Mouse (Mus musculus): ENCODE results near the gene Tgfbr3.

The Tgfbr3 gene

DNA sequence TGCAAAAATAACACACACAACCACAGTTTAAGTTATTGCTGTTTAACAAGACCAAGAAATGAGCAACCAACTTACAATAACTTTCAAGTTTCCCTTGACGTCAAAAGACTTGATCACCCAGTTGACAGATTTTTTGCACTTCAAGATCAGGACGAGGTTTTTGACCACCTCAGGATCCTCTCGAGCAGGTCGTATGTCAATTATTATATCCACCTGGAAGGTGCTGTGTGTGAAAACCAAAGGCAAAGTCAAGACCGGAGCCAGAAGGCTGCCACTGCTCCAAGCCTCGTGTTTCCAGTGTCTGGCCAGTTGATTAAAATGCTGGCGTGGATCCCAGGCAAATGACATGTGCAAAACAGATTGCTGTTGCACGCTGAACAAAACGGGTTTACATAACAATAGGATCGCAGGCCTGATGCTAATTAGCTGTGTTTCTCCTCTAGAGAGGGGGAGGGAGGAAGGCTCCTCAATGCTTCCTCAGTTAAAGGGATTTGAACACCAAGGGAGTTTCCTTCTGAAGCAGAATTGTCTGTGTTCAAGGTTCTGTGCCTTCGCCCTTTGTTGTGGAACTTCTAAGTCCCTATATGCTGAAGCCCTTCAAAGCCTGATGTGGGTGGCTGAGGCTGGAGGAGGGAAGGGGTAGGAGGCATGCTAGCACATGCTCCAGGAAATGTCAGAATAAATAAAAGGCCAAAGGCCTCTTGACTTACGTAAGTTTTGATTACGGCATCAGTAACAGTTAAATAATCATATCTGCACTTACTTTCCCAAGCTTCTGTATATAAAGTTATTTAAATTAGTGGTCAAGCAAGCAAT lies 141.3 kb downstream of the Tgfbr3 start:
- no peak for DNase-seq (ENCODE audit: low read depth, low spot score)

DNA sequence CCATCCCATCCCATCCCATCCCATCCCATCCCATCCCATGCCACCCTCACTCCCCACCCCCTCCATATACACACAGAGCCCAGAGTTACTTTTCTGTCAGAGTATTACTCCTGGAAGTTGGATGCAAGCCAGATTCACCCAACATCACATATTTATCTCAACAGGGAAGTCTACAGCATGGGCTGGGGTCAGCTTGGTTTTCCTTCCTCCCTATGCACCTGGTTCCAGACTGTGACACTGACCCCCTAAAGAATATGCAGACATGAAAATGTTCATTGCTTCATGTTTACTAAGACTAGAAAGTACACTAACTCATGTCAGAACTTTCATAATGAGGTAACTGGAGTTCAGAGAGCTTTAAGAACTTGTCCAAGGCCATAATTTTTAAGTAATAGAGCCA lies 142.0 kb downstream of the Tgfbr3 start:
- no peak for DNase-seq (ENCODE audit: low read depth, low spot score)

DNA sequence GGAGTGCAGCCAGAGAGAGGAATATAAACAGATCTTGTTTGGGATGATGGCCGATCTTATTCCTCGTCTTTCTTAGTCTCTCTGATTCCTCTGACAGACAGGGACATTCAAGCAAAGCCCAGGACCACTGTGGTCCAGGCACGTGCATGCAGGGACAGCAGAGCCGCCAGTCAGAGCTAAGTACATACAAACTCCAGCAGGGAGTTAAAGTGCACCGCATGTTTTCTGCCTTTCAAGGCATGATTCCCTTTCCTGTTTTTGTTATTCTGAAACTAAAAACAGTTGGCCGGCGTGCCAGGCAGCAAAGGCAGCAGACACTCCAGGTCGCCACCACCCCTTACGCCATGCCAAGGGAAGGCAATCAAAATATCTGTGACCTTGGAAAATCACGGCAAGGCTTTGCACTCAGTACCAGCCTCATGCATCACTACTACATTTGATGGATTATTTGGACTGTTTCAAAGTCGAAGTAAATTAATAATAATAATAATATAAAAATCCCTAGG lies 143.3 kb downstream of the Tgfbr3 start:
- no peak for DNase-seq (ENCODE audit: low read depth, low spot score)

DNA sequence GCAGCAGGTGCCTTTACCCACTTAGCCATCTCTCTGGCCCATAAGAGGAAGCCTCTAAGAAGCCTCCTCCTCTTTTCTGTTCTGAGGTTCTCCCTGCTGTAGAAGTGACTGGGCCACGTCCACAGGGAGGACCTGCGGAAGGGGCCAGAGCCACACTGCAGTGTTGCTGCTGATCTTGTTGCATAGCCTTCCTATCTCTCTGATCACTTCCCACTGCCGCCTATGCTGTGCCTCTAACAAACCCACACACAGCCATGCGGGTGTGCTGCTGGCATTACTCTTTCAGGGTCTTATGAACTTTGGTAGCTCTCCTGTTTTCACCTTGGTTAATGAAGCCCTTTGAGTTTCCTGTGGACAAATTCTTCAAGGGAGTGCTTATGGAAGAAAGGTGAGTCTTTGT lies 144.3 kb downstream of the Tgfbr3 start:
- DNase-seq (ENCODE audit: low read depth, low spot score), result no peak

DNA sequence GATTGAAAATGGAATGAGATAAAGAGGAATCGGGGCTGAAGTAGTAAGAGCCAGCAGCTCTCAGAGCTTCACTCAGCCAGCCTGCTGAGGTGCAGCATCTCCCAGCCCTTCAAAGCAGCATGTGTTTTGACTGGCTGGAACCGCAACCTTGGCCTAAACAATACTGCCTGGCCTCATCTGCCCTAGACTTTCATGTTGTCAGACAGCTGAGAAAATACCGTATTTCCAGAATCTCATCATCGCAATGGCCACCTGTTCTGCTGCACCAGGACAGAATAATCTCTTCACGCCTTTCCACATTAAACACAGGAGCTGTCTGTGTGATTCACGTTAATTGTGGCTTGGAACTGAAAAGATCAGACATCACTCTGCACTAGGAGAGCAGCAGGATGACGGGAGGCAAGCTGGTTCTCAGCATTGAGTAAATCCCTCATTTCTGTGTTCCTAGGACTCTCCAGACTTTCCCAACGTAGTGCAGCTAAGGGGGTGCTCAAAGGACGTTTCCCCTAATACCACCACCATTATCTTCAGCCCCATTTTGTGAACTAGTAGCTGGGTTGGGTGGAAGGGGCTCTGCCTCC lies 145.1 kb downstream of the Tgfbr3 start:
- no peak for DNase-seq (ENCODE audit: low read depth, low spot score)

DNA sequence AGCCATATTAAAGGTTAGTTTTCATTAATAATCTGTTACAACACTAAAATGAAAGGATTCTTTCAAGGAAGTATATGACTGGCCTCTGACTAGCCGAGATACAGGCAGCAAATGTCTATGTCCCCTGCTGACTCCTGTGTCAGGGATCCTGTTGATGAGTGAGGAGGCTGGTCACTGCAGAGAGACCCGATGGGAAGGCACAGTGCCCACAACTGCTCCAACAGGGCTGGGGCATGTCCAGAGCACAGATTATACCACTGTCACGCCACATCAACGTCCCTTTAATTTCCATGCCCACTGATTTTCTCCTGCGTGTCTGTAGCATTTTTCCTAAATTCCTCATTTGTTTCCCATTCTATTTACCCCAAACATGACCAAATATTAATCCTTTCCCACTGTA lies 146.0 kb downstream of the Tgfbr3 start:
- DNase-seq (ENCODE audit: low read depth, low spot score), result no peak

DNA sequence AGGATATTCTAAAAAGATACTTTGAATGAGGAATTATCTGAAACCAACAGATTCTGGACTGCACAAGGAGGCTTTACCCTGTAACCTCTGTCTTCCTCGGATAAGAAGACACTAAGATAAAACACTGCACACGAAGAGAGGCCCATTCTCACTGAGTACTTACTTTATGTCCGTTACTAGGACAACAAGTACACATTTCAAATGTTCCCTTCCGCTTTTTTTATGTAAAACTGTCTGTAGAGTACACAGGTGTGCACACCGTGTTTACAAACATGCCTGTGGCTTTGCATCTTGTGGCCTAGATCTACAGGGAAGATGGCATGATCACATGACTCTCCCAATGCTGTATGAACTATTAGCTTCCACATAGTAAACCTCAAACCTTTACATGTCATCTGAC lies 146.6 kb downstream of the Tgfbr3 start:
- DNase-seq (ENCODE audit: low read depth, low spot score), result no peak

DNA sequence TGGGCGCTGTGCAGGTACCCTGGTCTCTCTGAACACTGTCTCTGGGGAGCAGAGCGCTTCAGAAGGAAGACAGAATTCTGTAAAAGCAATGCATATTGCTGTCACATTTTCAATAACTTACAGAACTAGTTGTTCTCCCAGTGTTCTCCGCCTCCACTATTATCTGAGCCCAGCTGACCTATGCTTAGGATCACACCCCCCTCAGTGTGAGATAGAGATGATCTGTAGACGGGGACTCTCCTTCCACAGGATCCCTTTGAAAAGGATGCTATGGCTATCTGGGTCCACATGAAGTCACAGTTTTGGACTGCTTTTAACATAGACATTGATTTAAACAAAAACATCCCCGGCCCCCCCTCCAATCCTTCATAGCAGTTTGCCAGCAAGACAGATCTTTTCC lies 148.1 kb downstream of the Tgfbr3 start:
- no peak for DNase-seq (ENCODE audit: low read depth, low spot score)

DNA sequence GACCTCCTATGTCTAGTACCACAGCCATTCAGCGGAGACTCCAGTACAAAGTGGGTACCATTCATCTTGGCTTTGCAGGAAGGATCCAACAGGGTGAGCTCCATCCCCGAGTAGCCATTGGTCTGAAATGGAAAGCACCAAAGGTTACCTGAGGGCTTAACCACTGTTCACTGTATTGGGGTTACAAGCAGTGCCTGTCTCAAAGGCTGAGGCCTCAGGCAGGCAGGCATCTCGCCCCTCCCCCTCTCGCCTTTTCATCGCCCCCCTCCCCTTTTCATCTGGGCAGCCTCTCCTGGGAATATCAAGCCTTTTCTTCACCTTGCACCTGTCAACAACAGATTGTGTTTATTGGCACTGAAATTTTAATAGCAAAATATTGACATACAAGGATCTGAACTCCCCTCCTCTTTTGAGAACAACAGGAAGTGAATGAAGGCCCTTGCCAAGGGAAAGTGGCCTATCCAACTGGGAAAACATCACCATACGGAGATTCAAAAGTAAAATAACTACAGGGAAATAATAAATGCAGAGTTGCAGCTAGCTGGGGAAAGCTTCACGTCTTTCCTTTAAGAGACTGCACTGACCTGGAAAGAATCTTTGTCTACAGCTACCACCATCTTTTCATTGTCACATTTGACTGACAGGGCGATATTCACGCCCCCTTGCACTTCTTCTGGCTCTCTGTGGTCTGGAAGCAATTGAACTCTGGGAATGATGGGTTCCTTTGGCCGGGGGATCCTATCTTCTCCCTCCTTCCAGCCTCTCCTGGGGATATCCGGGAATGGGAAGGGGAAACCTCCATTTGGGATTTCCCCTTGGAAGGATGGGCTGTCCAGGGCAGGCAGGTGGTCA lies 149.4 kb downstream of the Tgfbr3 start:
- no peak for DNase-seq (ENCODE audit: low read depth, low spot score)

DNA sequence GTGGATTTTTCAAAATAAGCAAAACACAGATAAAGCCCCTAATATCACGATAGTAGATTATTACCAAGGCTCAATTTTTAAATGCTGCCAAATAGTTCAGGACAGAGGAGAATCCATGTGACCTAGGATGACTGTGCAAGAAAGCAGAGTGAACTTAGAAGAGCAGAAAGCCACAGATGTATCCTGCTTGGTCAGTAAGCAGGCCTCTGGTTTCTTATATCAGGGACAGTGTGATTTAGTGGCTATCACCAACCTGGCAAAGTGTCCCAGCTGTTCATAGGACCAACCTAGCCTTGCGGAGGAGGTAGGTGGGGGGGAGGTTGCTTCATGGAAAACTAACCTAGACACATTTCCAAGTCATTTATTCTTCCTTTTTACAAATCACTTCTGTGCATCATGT lies 156.1 kb downstream of the Tgfbr3 start:
- no peak for DNase-seq (ENCODE audit: low read depth, low spot score)

DNA sequence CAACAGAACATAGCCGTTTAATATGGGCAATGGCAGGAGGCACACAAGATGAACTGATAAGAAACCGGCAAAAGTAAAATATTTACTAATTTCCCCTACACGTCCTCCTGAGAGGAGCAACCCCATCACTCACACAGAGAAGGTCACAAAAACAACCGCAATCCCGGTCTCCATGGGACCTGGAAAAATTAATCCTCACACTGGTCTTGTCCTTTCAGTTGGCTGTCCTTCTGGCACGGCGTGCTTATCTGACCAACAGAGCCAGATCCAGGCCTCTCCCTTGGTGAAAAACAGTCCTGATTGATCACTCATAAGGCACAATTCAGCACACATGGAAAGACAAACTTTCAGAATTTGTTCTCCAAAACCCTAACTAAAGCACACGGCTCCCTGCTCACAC lies 157.2 kb downstream of the Tgfbr3 start:
- DNase-seq (ENCODE audit: low read depth, low spot score), result no peak

DNA sequence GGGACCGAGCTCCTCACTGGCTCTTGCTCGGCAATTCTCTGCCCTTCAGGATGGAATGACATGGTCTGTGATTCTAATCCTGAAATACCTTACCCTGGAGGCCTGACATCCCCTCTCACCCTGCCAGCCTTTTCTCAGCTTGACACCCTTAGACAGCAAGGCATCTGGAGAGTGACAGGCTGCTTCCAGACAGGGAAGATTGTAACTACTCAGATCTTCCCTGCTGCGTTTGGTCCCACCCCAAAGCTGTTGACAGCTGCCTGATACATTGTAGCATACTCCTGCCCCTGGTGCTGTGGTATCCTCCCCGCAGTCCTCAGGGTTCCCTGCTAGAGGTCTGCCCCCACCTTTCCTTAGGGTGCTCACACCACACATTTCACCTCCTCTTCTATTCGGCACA lies 160.1 kb downstream of the Tgfbr3 start:
- DNase-seq (ENCODE audit: low read depth, low spot score), result no peak

DNA sequence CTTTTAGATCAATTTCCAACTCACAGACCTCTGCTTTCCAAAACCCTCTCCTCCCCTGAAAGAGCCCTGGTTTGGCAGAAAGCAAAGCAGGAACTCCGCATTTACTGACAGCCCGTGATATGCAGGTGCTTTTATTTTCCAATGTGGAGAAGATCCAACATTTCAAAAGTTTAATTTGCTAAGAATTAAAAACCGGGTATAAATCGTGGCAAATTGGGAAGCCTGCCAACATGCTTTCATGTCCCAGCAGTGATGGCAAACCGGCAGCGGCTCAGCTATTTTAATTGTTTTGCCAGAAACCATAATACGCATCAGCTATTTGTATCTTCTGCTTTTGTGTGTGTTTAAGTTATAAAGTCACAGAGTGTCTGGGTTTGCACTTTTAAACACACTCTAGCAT lies 162.9 kb downstream of the Tgfbr3 start:
- no peak for DNase-seq (ENCODE audit: low read depth, low spot score)

DNA sequence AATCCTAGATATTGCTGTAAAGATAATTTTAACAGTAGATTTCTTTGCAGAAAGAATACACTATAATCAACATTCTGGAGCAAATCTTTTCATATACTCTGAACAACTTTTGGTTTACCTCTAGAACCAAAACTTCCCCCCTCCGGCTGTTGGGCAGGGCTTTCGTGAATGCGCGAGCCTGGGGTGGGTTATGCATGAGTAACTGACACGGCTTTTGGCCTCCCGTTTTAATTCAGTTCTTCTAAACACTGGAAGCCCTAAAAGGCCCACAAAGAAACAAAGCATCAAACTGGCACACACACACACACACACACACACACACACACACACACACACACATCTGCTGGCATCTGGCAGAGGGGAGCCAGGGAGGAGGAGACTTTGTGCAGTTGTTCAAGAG lies 164.3 kb downstream of the Tgfbr3 start:
- no peak for DNase-seq (ENCODE audit: low read depth, low spot score)

DNA sequence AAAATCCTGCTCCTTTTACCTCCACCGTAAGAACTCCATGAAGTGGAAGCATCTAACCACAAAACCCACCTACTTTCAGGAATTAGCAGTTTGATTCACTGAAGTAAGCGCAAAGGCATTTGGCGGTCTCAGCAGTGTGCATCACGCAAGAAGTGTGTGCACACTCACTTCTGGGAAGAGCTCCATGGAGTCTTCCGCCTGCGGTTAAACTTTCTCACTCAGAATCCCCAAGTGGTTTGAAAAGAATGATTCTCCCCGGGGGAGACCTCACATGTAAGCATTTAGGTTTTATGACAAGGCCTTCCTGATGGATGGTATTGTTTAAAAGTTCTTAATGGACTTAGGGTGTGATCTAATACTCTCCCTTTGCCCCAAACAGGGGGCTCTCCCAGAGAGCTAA lies 164.9 kb downstream of the Tgfbr3 start:
- no peak for DNase-seq (ENCODE audit: low read depth, low spot score)

DNA sequence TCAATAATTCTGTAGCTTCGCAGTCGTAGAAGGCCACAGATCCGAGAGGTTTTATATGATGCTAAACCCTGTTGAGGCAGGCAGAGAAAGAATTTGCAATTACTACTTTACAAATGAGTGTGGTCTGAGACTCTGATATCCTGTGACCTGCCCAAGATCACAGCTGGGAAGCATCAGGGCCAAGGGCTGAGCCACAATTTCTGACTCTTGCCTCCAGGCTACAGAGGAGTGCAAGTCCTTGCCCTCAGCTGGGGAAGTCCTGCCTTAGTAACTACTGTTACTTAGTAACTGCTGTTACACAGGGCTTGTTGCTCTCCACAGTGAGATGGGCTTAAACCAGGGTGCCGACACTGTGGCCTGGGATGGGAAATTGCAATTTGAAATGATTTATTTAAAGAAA lies 166.8 kb downstream of the Tgfbr3 start:
- no peak for DNase-seq (ENCODE audit: low read depth, low spot score)

DNA sequence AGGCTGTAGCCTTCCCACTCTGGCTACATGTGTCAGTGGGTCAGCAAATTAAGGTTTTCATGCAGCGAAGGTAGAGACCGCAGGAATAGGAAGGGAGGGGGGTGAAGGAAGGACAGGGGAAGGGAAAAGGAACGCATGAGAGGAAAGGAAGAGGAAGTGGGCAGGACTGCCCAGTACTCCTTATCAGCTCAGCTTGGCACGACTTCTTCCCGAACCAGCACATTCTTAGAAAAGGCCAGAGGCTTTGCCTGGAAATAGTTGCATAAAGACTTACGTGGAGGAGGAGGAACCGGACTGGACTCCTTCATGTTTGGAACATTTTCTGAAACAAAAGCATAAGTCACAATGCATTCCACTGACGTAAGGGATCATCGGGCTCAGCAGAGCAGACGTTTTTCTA lies 168.3 kb downstream of the Tgfbr3 start:
- DNase-seq (ENCODE audit: low read depth, low spot score), result no peak

DNA sequence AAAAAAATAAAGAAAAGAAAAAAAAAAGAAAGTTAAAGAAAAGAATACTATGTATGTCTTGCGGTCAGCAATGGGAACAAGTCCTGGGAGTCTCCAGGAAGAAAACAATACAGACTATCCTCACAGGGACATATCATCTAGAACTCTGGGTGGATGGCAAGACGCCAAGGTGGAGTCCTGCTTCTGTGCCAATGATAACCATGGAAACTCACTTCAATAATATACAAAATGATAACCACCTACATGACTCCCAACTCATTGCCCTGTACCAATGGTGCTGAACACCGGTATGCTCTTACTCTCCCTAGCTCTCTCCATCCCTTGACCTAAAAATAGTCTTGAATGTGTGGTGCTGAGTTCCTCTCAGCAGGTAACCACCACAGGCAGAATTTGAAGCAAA lies 168.8 kb downstream of the Tgfbr3 start:
- DNase-seq (ENCODE audit: low read depth, low spot score), result no peak

DNA sequence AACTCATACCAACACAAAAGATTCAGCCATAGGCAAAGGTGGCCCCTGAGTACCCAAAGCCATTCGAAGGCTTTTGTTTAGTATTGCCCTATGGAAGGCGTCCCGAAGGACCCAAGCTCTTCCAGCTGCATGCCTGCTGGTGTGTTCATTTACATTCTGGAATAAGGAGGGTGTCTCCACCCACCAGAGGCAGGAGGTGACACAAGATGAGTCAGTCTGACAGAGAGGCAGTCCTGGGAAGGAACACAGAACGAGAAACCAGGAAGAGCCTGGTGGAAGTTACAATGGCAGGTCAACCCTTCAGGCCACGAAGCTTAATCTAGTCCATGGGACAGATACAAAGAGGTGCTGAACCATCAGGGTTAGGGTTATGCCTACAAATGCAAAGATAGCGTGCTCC lies 169.5 kb downstream of the Tgfbr3 start:
- no peak for DNase-seq (ENCODE audit: low read depth, low spot score)

DNA sequence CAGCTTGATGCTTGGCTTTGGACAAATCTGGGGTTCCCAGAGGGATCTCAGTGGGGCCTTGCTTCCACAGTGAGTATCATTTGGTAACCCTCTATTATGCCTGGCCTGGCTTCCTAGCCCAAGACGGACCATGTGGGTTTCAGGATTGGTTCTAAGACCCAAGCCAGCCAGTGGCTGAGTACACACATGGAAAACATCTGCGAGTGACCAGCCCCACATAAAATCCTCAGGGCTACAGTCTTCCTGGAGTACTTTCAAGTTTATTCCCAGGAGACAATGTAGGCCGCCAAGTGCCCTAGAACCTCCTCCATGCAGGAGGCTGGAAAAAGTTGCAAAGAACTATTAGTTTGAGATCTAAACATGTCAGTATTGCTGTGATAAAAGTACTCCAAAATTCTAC lies 172.6 kb downstream of the Tgfbr3 start:
- DNase-seq (ENCODE audit: low read depth, low spot score), result no peak

DNA sequence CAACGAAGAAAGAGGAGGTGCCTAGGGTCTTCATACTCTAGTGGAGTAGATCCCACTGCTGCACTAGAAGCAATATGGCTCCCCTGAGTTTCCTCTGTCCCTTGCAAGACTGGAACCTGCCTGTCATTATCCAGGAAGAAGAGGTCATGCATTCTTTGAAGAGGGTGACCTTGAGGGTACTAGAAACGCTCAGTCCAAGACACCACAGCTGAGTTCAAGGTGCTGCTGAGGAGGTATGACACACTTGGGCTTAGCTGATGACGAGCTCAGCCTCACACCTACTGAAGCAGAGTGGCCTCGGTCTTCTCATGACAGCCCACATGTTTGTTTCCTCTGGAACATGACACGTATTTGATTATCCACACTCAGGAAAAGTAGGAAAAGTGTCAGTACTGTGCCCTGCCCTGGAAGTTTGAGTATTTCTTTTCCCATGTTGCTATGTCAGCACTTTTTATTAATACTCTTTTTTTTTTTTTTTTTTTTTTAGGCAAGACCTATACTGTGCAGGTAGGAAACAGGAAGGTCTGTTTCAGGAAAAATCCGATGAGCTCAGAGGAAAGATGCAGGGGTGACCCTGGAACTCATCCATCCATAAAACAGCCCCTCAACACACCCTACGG lies 176.7 kb downstream of the Tgfbr3 start:
- DNase-seq (ENCODE audit: low read depth, low spot score), result no peak

DNA sequence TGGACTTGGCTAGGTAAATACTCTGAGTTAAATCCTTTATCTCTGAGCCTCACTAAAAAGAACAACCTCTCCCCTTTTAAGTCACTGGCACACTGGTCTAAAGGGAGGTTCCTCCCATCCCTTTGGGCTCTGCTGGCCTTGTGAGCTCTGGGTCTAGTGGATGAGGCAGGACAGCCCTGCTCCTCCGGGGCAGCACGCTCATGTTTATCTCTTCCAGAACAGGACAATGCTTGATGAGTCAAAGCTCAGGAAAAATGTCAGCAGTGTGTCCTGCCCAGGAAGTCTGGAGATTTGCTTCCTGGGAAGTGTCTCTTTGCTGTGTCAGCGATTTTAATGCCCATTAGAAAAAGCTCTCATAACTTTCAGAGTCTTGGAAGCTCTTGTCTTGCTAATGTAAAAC lies 177.6 kb downstream of the Tgfbr3 start:
- no peak for DNase-seq (ENCODE audit: low read depth, low spot score)
